Comparison of ENCODE assay signal across 8 mouse cellular contexts in genomic region chr15:100703913-100704312, GRCm38 (mm10). TPM values are rescaled to one million over a fixed set of nuclear protein-coding genes. Genes with fewer than 3 reads are reported as not detected.
DNase-seq lines count a peak whose midpoint lies in the region; ATAC-seq lines count a peak whose summit lies in the region.

No protein-coding gene starts in this region.

- H3K9ac ChIP-seq in forebrain, embryonic 11.5 days (ENCODE audit: low read length), result no peak overlapping the region
- no peak overlapping the region for H3K9ac ChIP-seq in forebrain, embryonic 14.5 days (ENCODE audit: low read length)
- H3K9ac ChIP-seq in limb, embryonic 13.5 days, result peak overlapping the region; percentile 31; the same call in 1 of the 2 replicates

- no peaks in the 10 kb centered on the region for H3K9me3 ChIP-seq in forebrain, embryonic 11.5 days (ENCODE audit: control insufficient read depth, low read length)
- no peaks in the 10 kb centered on the region for H3K9me3 ChIP-seq in forebrain, embryonic 14.5 days (replicated peaks; ENCODE audit: control insufficient read depth, low read length)
- H3K9me3 ChIP-seq in megakaryocyte, embryonic 14.5 days, result no peaks in the 10 kb centered on the region
- H3K9me3 ChIP-seq in limb, embryonic 13.5 days, result no peaks in the 10 kb centered on the region

- H3K27me3 ChIP-seq in forebrain, embryonic 11.5 days (ENCODE audit: control insufficient read depth, insufficient read depth, low read length), result peaks cover 3% of the 10 kb centered on the region; the same call in 1 of the 2 replicates
- H3K27me3 ChIP-seq in forebrain, embryonic 14.5 days (replicated peaks; ENCODE audit: control insufficient read depth, insufficient read depth, low read length), result no peaks in the 10 kb centered on the region
- peaks cover 68% of the 10 kb centered on the region for H3K27me3 ChIP-seq in megakaryocyte, embryonic 14.5 days (replicated peaks)
- peaks cover 25% of the 10 kb centered on the region for H3K27me3 ChIP-seq in limb, embryonic 13.5 days

- H3K4me2 ChIP-seq in forebrain, embryonic 11.5 days (ENCODE audit: low read depth, low read length, severe bottlenecking), result peak overlapping the region; percentile 18; the same call in 1 of the 2 replicates
- no peak overlapping the region for H3K4me2 ChIP-seq in forebrain, embryonic 14.5 days (ENCODE audit: low read length)
- H3K4me2 ChIP-seq in limb, embryonic 13.5 days (replicated peaks), result peak overlapping the region; percentile 58

- no peak for ATAC-seq in forebrain, embryonic 11.5 days (replicated peaks; ENCODE audit: low FRiP score)
- no peak for ATAC-seq in forebrain, embryonic 14.5 days
- ATAC-seq in megakaryocyte, adult 5-6 weeks (ENCODE audit: poor library complexity, severe bottlenecking), result no peak
- no peak for ATAC-seq in limb, embryonic 13.5 days (ENCODE audit: low FRiP score, low read depth)

- H3K36me3 ChIP-seq in forebrain, embryonic 11.5 days (ENCODE audit: control insufficient read depth, insufficient read depth, low read length), result no peaks in the 10 kb centered on the region
- no peaks in the 10 kb centered on the region for H3K36me3 ChIP-seq in forebrain, embryonic 14.5 days (ENCODE audit: control insufficient read depth, insufficient read depth, low read length)
- H3K36me3 ChIP-seq in megakaryocyte, embryonic 14.5 days (replicated peaks; ENCODE audit: low read length), result peaks cover 24% of the 10 kb centered on the region
- H3K36me3 ChIP-seq in limb, embryonic 13.5 days, result no peaks in the 10 kb centered on the region

- DNase-seq in forebrain, embryonic 11.5 days (ENCODE audit: low spot score), result no peak
- DNase-seq in forebrain, embryonic 14.5 days (ENCODE audit: low spot score), result no peak
- DNase-seq in thymus, postnatal 25 days, result peak; percentile 36
- DNase-seq in urinary bladder, postnatal 25 days (ENCODE audit: low spot score), result no peak
- DNase-seq in lung, postnatal 10 days, result no peak

- no peaks in the 10 kb centered on the region for H3K4me1 ChIP-seq in forebrain, embryonic 11.5 days (replicated peaks; ENCODE audit: control insufficient read depth, insufficient read depth, low read length)
- no peaks in the 10 kb centered on the region for H3K4me1 ChIP-seq in forebrain, embryonic 14.5 days (ENCODE audit: control insufficient read depth, insufficient read depth, low read length)
- H3K4me1 ChIP-seq in megakaryocyte, embryonic 14.5 days, result peaks cover 95% of the 10 kb centered on the region
- H3K4me1 ChIP-seq in limb, embryonic 13.5 days, result peaks cover 10% of the 10 kb centered on the region

- no peak overlapping the region for H3K27ac ChIP-seq in forebrain, embryonic 11.5 days (ENCODE audit: low read depth, low read length)
- H3K27ac ChIP-seq in forebrain, embryonic 14.5 days (ENCODE audit: low read depth, low read length), result no peak overlapping the region
- no peak overlapping the region for H3K27ac ChIP-seq in limb, embryonic 13.5 days

- WGBS in forebrain, embryonic 11.5 days, result 5% methylated on average over 17 of the region's 17 CpGs
- 4% methylated on average over 17 of the region's 17 CpGs for WGBS in forebrain, embryonic 14.5 days
- 4% methylated on average over 17 of the region's 17 CpGs for whole genome bisulfite sequencing in limb, embryonic 13.5 days

- H3K4me3 ChIP-seq in forebrain, embryonic 11.5 days (ENCODE audit: low read depth, low read length), result no peak overlapping the region
- no peak overlapping the region for H3K4me3 ChIP-seq in forebrain, embryonic 14.5 days (ENCODE audit: low read depth, low read length)
- H3K4me3 ChIP-seq in megakaryocyte, embryonic 14.5 days (replicated peaks), result peak overlapping the region; percentile 38
- peak overlapping the region; percentile 22 for H3K4me3 ChIP-seq in limb, embryonic 13.5 days

RNA-seq across cellular contexts. Expression of gene Cela1, which starts 16.2 kb away (rescaled TPM):
- polyA plus RNA-seq in forebrain, embryonic 11.5 days (2014; fragmentation: Nextera tagmentation; extraction: Ambion mirVana), result 1.1 and 1.3 TPM in 2 replicates
- polyA plus RNA-seq in forebrain, embryonic 14.5 days (2014; fragmentation: Nextera tagmentation; extraction: Ambion mirVana), result 0.60 and 0.88 TPM in 2 replicates
- 12.5 and 23.0 TPM in 2 replicates for polyA plus RNA-seq in megakaryocyte, embryonic 14.5 days (2012; ENCODE audit: insufficient read depth, low replicate concordance)
- total RNA-seq in megakaryocyte, adult 5-6 weeks (2015), result 3.5 and 6.2 TPM in 2 replicates
- 1.8 and 4.2 TPM in 2 replicates for total RNA-seq in megakaryocyte, adult 5-6 weeks (2017)
- polyA plus RNA-seq in limb, embryonic 13.5 days (2015; fragmentation: Nextera tagmentation; extraction: Ambion mirVana), result 2.1 TPM in 2 replicates

RNA-seq across cellular contexts. Expression of gene Galnt6, which starts 25.3 kb away (rescaled TPM):
- 0.12 and 0.20 TPM in 2 replicates for polyA plus RNA-seq in forebrain, embryonic 11.5 days (2014; fragmentation: Nextera tagmentation; extraction: Ambion mirVana)
- 0.09 and 0.10 TPM in 2 replicates for polyA plus RNA-seq in forebrain, embryonic 14.5 days (2014; fragmentation: Nextera tagmentation; extraction: Ambion mirVana)
- 2.3 TPM in 1 of 2 replicates, not detected in the other for polyA plus RNA-seq in megakaryocyte, embryonic 14.5 days (2012; ENCODE audit: insufficient read depth, low replicate concordance)
- total RNA-seq in megakaryocyte, adult 5-6 weeks (2015), result 3.6 and 4.2 TPM in 2 replicates
- 9.6 and 11.4 TPM in 2 replicates for total RNA-seq in megakaryocyte, adult 5-6 weeks (2017)
- 0.65 and 1.1 TPM in 2 replicates for polyA plus RNA-seq in limb, embryonic 13.5 days (2015; fragmentation: Nextera tagmentation; extraction: Ambion mirVana)

RNA-seq across cellular contexts. Expression of gene Bin2, which starts 34.6 kb away (rescaled TPM):
- polyA plus RNA-seq in forebrain, embryonic 11.5 days (2014; fragmentation: Nextera tagmentation; extraction: Ambion mirVana), result 3.9 and 5.4 TPM in 2 replicates
- polyA plus RNA-seq in forebrain, embryonic 14.5 days (2014; fragmentation: Nextera tagmentation; extraction: Ambion mirVana), result 0.18 and 0.66 TPM in 2 replicates
- 2,082 and 2,619 TPM in 2 replicates for polyA plus RNA-seq in megakaryocyte, embryonic 14.5 days (2012; ENCODE audit: insufficient read depth, low replicate concordance)
- total RNA-seq in megakaryocyte, adult 5-6 weeks (2015), result 309 and 324 TPM in 2 replicates
- 275 and 304 TPM in 2 replicates for total RNA-seq in megakaryocyte, adult 5-6 weeks (2017)
- polyA plus RNA-seq in limb, embryonic 13.5 days (2015; fragmentation: Nextera tagmentation; extraction: Ambion mirVana), result 2.1 and 2.4 TPM in 2 replicates

RNA-seq across cellular contexts. Expression of gene Slc4a8, which starts 57.6 kb away (rescaled TPM):
- 12.3 and 12.8 TPM in 2 replicates for polyA plus RNA-seq in forebrain, embryonic 11.5 days (2014; fragmentation: Nextera tagmentation; extraction: Ambion mirVana)
- 11.2 and 17.8 TPM in 2 replicates for polyA plus RNA-seq in forebrain, embryonic 14.5 days (2014; fragmentation: Nextera tagmentation; extraction: Ambion mirVana)
- 0.02 TPM in 1 of 2 replicates, not detected in the other for polyA plus RNA-seq in megakaryocyte, embryonic 14.5 days (2012; ENCODE audit: insufficient read depth, low replicate concordance)
- 0.16 and 4.0 TPM in 2 replicates for total RNA-seq in megakaryocyte, adult 5-6 weeks (2015)
- 1.8 and 2.3 TPM in 2 replicates for total RNA-seq in megakaryocyte, adult 5-6 weeks (2017)
- polyA plus RNA-seq in limb, embryonic 13.5 days (2015; fragmentation: Nextera tagmentation; extraction: Ambion mirVana), result 4.8 and 4.9 TPM in 2 replicates

Comparison
In these comparisons a context has a peak if more than half of its experiments do, and no peak if none do; other contexts are left out.
1. H3K4me3 ChIP-seq: peak in megakaryocyte, embryonic 14.5 days (single experiment) and limb, embryonic 13.5 days (single experiment); none in forebrain, embryonic 11.5 days (single experiment) and forebrain, embryonic 14.5 days (single experiment).
2. RNA of gene Bin2, which starts 34.6 kb away (polyA plus RNA-seq): 2,082 to 2,619 TPM in megakaryocyte, embryonic 14.5 days; 3.9 to 5.4 TPM in forebrain, embryonic 11.5 days, 2.1 to 2.4 TPM in limb, embryonic 13.5 days and 0.18 to 0.66 TPM in forebrain, embryonic 14.5 days; every median in the first group is over 100 times any median in the second.